Mouse (Mus musculus) testis, adult 2 months (tissue): ENCODE data around the gene Ssh3. TPM values are rescaled to one million over a fixed set of nuclear protein-coding genes. Genes with fewer than 3 reads are reported as not detected.

Experiments
- H3K27ac ChIP-seq: fragments of 200-500 bp; 2 replicates; pipeline ENCODE4 v1.5.1; 2012; ENCODE audit warnings: low read depth, low read length; ENCODE audit not compliant: control insufficient read depth, insufficient read depth
- H3K27me3 ChIP-seq: fragments of 200-500 bp; 2 replicates; pipeline ENCODE4 v1.6.1; 2012; ENCODE audit warnings: mild to moderate bottlenecking, low read length, moderate library complexity; ENCODE audit not compliant: control insufficient read depth, insufficient read depth
- H3K36me3 ChIP-seq: fragments of 200-500 bp; 2 replicates; pipeline ENCODE4 v1.6.1; 2012; ENCODE audit warnings: mild to moderate bottlenecking, low read length; ENCODE audit not compliant: control insufficient read depth, insufficient read depth
- H3K4me1 ChIP-seq: fragments of 200-500 bp; 2 replicates; pipeline ENCODE4 v1.6.1; 2012; ENCODE audit warnings: low read length; ENCODE audit not compliant: control insufficient read depth, insufficient read depth
- H3K4me3 ChIP-seq: fragments of 200-500 bp; 2 replicates; pipeline ENCODE4 v1.5.1; 2012; ENCODE audit warnings: low read depth, mild to moderate bottlenecking, low read length, moderate library complexity, mixed read lengths; ENCODE audit not compliant: control insufficient read depth
- CTCF ChIP-seq: fragments of 200-500 bp; IDR thresholded peaks from 2 replicates; pipeline ENCODE4 v1.5.1; 2012; ENCODE audit warnings: low read depth, mild to moderate bottlenecking, inconsistent platforms, low read length, moderate library complexity; ENCODE audit not compliant: control insufficient read depth, insufficient read depth, insufficient replicate concordance
- POLR2A ChIP-seq: fragments of 200-500 bp; IDR thresholded peaks from 2 replicates; pipeline ENCODE4 v1.6.1; 2012; ENCODE audit warnings: low read depth, mild to moderate bottlenecking, inconsistent platforms, low read length, moderate library complexity; ENCODE audit not compliant: control insufficient read depth
- polyA plus RNA-seq: library from polyadenylated mRNA; depleted of rRNA; stranded (reverse); fragments of >200 nt; gene quantifications from 2 replicates; pipeline ENCODE4 v1.2.3, GENCODE M21; 2012

Ssh3 gene
- polyA plus RNA-seq, 1 experiment = 7.1 TPM

- Histone ChIP-seq H3K36me3 (no peaks in the 10 kb centered on the region; the same call in 1 of the 2 replicates), H3K27ac (no peak overlapping the region), H3K27me3 (no peaks in the 10 kb centered on the region), H3K4me3 (no peak overlapping the region), H3K4me1 (no peaks in the 10 kb centered on the region)
- no peak for TF ChIP-seq CTCF
- TF ChIP-seq POLR2A = no peak
These were observed 28.7 kb downstream of the Ssh3 start for GRCm38 (mm10) chr19:4240247-4240668.

- TF ChIP-seq CTCF (no peak), POLR2A (no peak)
- Histone ChIP-seq H3K4me3 (no peak overlapping the region), H3K4me1 (peaks cover 12% of the 10 kb centered on the region), H3K27ac (no peak overlapping the region), H3K27me3 (no peaks in the 10 kb centered on the region), H3K36me3 (no peaks in the 10 kb centered on the region)
These were observed 34.4 kb downstream of the Ssh3 start for GRCm38 (mm10) chr19:4234548-4234947.

GRCm38 (mm10) chr19:4232651-4233050, 36.3 kb downstream of the Ssh3 start:
- no peaks in the 10 kb centered on the region for H3K27me3 ChIP-seq
- H3K4me1 ChIP-seq = peaks cover 12% of the 10 kb centered on the region
- no peak overlapping the region for H3K27ac ChIP-seq
- no peak overlapping the region for H3K4me3 ChIP-seq
- no peaks in the 10 kb centered on the region for H3K36me3 ChIP-seq
- no peak for TF ChIP-seq POLR2A
- no peak for TF ChIP-seq CTCF

- Histone ChIP-seq H3K27ac (no peak overlapping the region), H3K27me3 (no peaks in the 10 kb centered on the region), H3K36me3 (no peaks in the 10 kb centered on the region), H3K4me3 (peak overlapping the region; percentile 44; the same call in 1 of the 2 replicates), H3K4me1 (peaks cover 12% of the 10 kb centered on the region)
- TF ChIP-seq CTCF (no peak), POLR2A (no peak)
These were observed 36.8 kb downstream of the Ssh3 start for GRCm38 (mm10) chr19:4232186-4232572.

- no peaks in the 10 kb centered on the region for H3K27me3 ChIP-seq
- no peak for TF ChIP-seq CTCF
- peak; percentile 51; the same call in 1 of the 2 replicates for TF ChIP-seq POLR2A
- peak within 1 kb of the TSS; percentile 69 for H3K27ac ChIP-seq
- no peaks in the 10 kb centered on the region; the same call in 1 of the 2 replicates for H3K36me3 ChIP-seq
- H3K4me3 ChIP-seq = peak within 1 kb of the TSS; percentile 44
- peaks cover 12% of the 10 kb centered on the region for H3K4me1 ChIP-seq
These were observed 37.5 kb downstream of the Ssh3 start, which contains the start of gene Pold4 for GRCm38 (mm10) chr19:4231253-4232185. Gene Pold4, plus strand, starts transcription at chr19:4231899.

GRCm38 (mm10) chr19:4230415-4230814, 38.6 kb downstream of the Ssh3 start:
- Histone ChIP-seq H3K36me3 (no peaks in the 10 kb centered on the region; the same call in 1 of the 2 replicates), H3K4me1 (peaks cover 12% of the 10 kb centered on the region), H3K27ac (no peak overlapping the region), H3K27me3 (no peaks in the 10 kb centered on the region), H3K4me3 (no peak overlapping the region)
- no peak for TF ChIP-seq POLR2A
- TF ChIP-seq CTCF = no peak

GRCm38 (mm10) chr19:4229451-4230076, 39.4 kb downstream of the Ssh3 start:
- H3K27ac ChIP-seq = no peak overlapping the region
- no peak overlapping the region for H3K4me3 ChIP-seq
- no peak for TF ChIP-seq POLR2A
- TF ChIP-seq CTCF = no peak
- peaks cover 12% of the 10 kb centered on the region for H3K4me1 ChIP-seq
- no peaks in the 10 kb centered on the region; the same call in 1 of the 2 replicates for H3K36me3 ChIP-seq
- H3K27me3 ChIP-seq = no peaks in the 10 kb centered on the region
